Mouse (Mus musculus) cortical plate, adult 2 months (tissue): Measurements from ENCODE around the gene Mat2a.
"Not testable (repeated sequence)": the region's sequence is repeated elsewhere in the genome, so short reads cannot be mapped to it uniquely, and the experiment has no call there.

Experiments
- CTCF ChIP-seq: fragments of 200-500 bp; IDR thresholded peaks from 2 replicates; pipeline ENCODE4 v1.5.1; 2011; ENCODE audit warnings: mild to moderate bottlenecking, control low read depth, low read length; ENCODE audit not compliant: insufficient read depth; ENCODE audit errors: extremely low read depth
- POLR2A ChIP-seq: fragments of 200-500 bp; IDR thresholded peaks from 2 replicates; pipeline ENCODE4 v1.6.1; 2011; ENCODE audit warnings: mild to moderate bottlenecking, low read length, control low read depth; ENCODE audit not compliant: insufficient read depth; ENCODE audit errors: extremely low read depth

DNA sequence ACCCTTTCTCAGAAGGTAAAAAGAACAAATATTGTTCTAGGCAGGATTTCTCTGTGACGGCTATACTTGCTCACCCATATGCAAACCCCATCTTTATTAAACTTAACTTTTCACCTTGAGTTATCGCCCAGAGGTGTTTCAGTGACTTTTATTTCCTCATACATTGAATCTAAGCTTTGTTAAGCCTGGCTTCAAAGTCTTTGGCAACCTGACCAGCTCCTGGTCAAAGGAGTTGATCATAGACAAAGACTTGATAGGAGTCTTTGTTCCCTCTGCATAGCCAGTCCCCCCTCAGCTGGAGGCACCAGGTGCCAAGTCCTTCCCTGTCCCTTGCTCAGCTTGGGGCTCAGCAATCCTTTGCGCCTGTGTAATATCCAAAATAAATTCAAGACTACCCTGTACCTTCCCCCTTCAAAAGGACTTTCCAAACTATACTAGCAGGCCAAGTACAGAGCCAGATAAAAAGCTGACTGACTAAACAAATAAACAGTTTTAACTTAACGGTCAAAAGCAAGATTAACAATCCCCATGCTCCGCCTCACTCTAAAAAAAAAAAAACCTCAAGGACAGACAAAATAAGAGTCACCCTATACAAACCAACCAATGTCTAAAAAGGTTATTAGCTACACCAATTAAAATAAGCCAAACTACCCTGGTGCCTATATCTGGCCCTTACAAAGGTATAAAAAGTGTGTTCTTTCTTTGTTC is 23.3 kb upstream of the Mat2a start:
- not testable (repeated sequence) for TF ChIP-seq CTCF, POLR2A
